Mouse (Mus musculus) ES-E14 (cell line): ENCODE results near the gene Akirin1. TPM values are rescaled to one million over a fixed set of nuclear protein-coding genes. Genes with fewer than 3 reads are reported as not detected.
A peak's percentile ranks its signal among the peaks of the same experiment; 100 is the strongest.

Source experiments
- DNase-seq: peaks from one replicate; pipeline ENCODE4 v3.0.0-alpha.2; 2013; ENCODE audit warnings: low read depth, low spot score
- H3K27ac ChIP-seq: 2 replicates; pipeline ENCODE4 v1.5.1; 2012; ENCODE audit warnings: low read depth, mild to moderate bottlenecking, low read length, moderate library complexity, mixed read lengths; ENCODE audit not compliant: poor library complexity, insufficient read depth, severe bottlenecking
- H3K36me3 ChIP-seq: 2 replicates; pipeline ENCODE4 v1.6.1; 2012; ENCODE audit warnings: mild to moderate bottlenecking, low read length, moderate library complexity, mixed read lengths; ENCODE audit not compliant: control insufficient read depth, poor library complexity, insufficient read depth, severe bottlenecking
- H3K4me1 ChIP-seq, 2 experiments: fragments of 150-350 bp in 1 of 2; sonication (generic) in 1 of 2; 2 replicates each; pipeline ENCODE4 v1.6.1; 2012; ENCODE audit warnings: low read length in 2 of 2, mild to moderate bottlenecking in 1 of 2, mixed read lengths in 1 of 2; ENCODE audit not compliant: control insufficient read depth in 2 of 2, insufficient read depth in 2 of 2, poor library complexity in 1 of 2
- H3K4me3 ChIP-seq, 2 experiments: fragments of 150-350 bp in 1 of 2; sonication (generic) in 1 of 2; 2 replicates each; pipeline ENCODE4 v1.5.1; 2012; ENCODE audit warnings: low read length in 2 of 2, low read depth in 1 of 2, mild to moderate bottlenecking in 1 of 2, mixed read lengths in 1 of 2; ENCODE audit not compliant: insufficient read depth in 1 of 2, poor library complexity in 1 of 2, severe bottlenecking in 1 of 2
- H3K9ac ChIP-seq: 2 replicates; pipeline ENCODE4 v1.6.1; 2012; ENCODE audit warnings: low read depth, mild to moderate bottlenecking, low read length, mixed read lengths; ENCODE audit not compliant: poor library complexity, insufficient read depth, severe bottlenecking
- H3K9me3 ChIP-seq: fragments of 150-350 bp; sonication (generic); 2 replicates; pipeline ENCODE4 v1.6.1; 2012; ENCODE audit warnings: low read depth, mild to moderate bottlenecking, low read length; ENCODE audit not compliant: control insufficient read depth, insufficient read depth
- CHD2 ChIP-seq: IDR thresholded peaks from 2 replicates; pipeline ENCODE4 v1.6.1; 2014; ENCODE audit warnings: mild to moderate bottlenecking, low read depth, low read length, inconsistent platforms
- HCFC1 ChIP-seq: IDR thresholded peaks from 2 replicates; pipeline ENCODE4 v1.6.1; 2012; ENCODE audit warnings: low read length, inconsistent platforms, borderline replicate concordance; ENCODE audit not compliant: insufficient read depth
- MAFK ChIP-seq: IDR thresholded peaks from 2 replicates; pipeline ENCODE4 v1.6.1; 2014; ENCODE audit warnings: mild to moderate bottlenecking, low read depth, low read length, inconsistent platforms; ENCODE audit not compliant: insufficient read depth
- ZC3H11A ChIP-seq: IDR thresholded peaks from 2 replicates; pipeline ENCODE4 v1.6.1; 2012; ENCODE audit warnings: low read depth, mild to moderate bottlenecking, inconsistent platforms, low read length, borderline replicate concordance
- ZNF384 ChIP-seq: IDR thresholded peaks from 2 replicates; pipeline ENCODE4 v1.6.1; 2012; ENCODE audit warnings: low read depth, low read length, inconsistent platforms
- in situ Hi-C, 2 experiments: fragments of 600-800 bp; cut with MboI; formaldehyde crosslinking; loops; one replicate each; pipeline ENCODE4 v1.15.1; 2025; ENCODE audit warnings: low sequenced_read_pairs in 2 of 2, inconsistent platforms in 1 of 2; ENCODE audit not compliant: unreplicated experiment in 2 of 2
- total RNA-seq: library from RNA; depleted of rRNA; stranded (reverse); fragments of 300-350 nt; gene quantifications from 2 replicates; pipeline ENCODE4 v1.2.3, GENCODE M21; 2012

The Akirin1 gene
- total RNA-seq, 1 experiment, result 32.1 TPM

- TF ChIP-seq MAFK (no peak), ZNF384 (no peak), HCFC1 (no peak), ZC3H11A (no peak), CHD2 (no peak)
- Histone ChIP-seq H3K27ac (no peak overlapping the region), H3K4me3 (no peak overlapping the region), H3K9me3 (no peaks in the 10 kb centered on the region), H3K4me1 (no peaks in the 10 kb centered on the region), H3K9ac (no peak overlapping the region), H3K36me3 (no peaks in the 10 kb centered on the region)
- in situ Hi-C loops, result no loop called here
- DNase-seq, result no peak
Observed at GRCm38 (mm10) chr4:123705340-123705739, 44.8 kb downstream of the Akirin1 start.

- Histone ChIP-seq H3K9ac (no peak overlapping the region), H3K4me3 (no peak overlapping the region), H3K4me1 (peaks cover 6 to 9% of the 10 kb centered on the region in 2 experiments), H3K9me3 (no peaks in the 10 kb centered on the region), H3K36me3 (no peaks in the 10 kb centered on the region), H3K27ac (no peak overlapping the region)
- in situ Hi-C loops, result no loop called here
- DNase-seq, result no peak
- TF ChIP-seq ZC3H11A (no peak), HCFC1 (no peak), MAFK (no peak), ZNF384 (no peak), CHD2 (no peak)
Observed at GRCm38 (mm10) chr4:123693384-123693783, 56.8 kb downstream of the Akirin1 start.

- in situ Hi-C loops, result no loop called here
- no peak for DNase-seq
- Histone ChIP-seq H3K9ac (no peak overlapping the region), H3K9me3 (no peaks in the 10 kb centered on the region), H3K27ac (no peak overlapping the region), H3K4me1 (peaks cover 6 to 9% of the 10 kb centered on the region in 2 experiments), H3K4me3 (no peak overlapping the region), H3K36me3 (no peaks in the 10 kb centered on the region)
- no peak for TF ChIP-seq CHD2
- no peak for TF ChIP-seq MAFK
- TF ChIP-seq HCFC1, result no peak
- no peak for TF ChIP-seq ZC3H11A
- TF ChIP-seq ZNF384, result no peak
Observed at GRCm38 (mm10) chr4:123692071-123692470, 58.1 kb downstream of the Akirin1 start.

DNA sequence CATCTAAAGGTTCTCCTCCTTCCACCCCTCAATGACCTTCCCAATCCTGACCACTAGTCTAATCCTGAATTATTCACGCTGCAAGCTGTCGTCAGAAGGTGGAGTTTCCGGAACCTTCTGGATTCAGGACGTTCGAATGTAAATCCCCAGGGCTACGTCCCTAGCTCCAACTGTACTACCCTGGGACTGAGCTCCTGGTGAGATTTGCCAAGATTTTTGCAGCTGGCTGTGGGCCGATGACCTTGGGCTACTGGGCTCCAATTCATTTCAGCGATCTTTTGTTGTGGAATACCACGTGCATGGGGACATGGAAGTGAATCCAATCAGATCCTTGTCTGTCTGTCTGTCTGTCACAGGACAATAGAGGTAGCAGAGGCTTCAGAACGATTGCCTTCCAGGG, 59.8 kb downstream of the Akirin1 start:
- no peak for TF ChIP-seq ZC3H11A
- no peak for TF ChIP-seq CHD2
- TF ChIP-seq MAFK, result no peak
- TF ChIP-seq HCFC1, result no peak
- no peak for TF ChIP-seq ZNF384
- no peak overlapping the region for H3K27ac ChIP-seq
- no peak overlapping the region for H3K4me3 ChIP-seq
- peaks cover 6 to 9% of the 10 kb centered on the region in 2 experiments for H3K4me1 ChIP-seq
- no peak overlapping the region for H3K9ac ChIP-seq
- in situ Hi-C loops, result no loop called here
- no peaks in the 10 kb centered on the region for H3K9me3 ChIP-seq
- peak; percentile 40 for DNase-seq
- H3K36me3 ChIP-seq, result no peaks in the 10 kb centered on the region
